28 mouse cellular contexts compared by ENCODE assay signal in genomic region chr8:91876161-91876560, GRCm38 (mm10).
DNase-seq lines count a peak whose midpoint lies in the region; ATAC-seq and TF ChIP-seq lines count a peak whose summit lies in the region.
"Had no signal": no experiment of that assay in that cellular context is flagged by ENCODE, and none has a peak within 500 bp of the region (broad histone marks: within the 10 kb centered on the region; RNA-seq: fewer than 3 reads in every experiment).

No protein-coding gene starts in this region.

- no peak for TF ChIP-seq CTCF in hindbrain, postnatal 0 days (IDR thresholded peaks at IDR 0.05; ENCODE audit: low read depth)

- H3K9me3 ChIP-seq in hindbrain, embryonic 11.5 days (ENCODE audit: control insufficient read depth, low read length): no peaks in the 10 kb centered on the region
- H3K9me3 ChIP-seq in hindbrain, postnatal 0 days (ENCODE audit: low read length): no peaks in the 10 kb centered on the region
- no peaks in the 10 kb centered on the region for H3K9me3 ChIP-seq in neural tube, embryonic 12.5 days
- H3K9me3 ChIP-seq: embryonic facial prominence, embryonic 13.5 days; kidney, embryonic 15.5 days; limb, embryonic 13.5 days; lung, embryonic 15.5 days had no signal

- no peak overlapping the region for H3K4me3 ChIP-seq in hindbrain, embryonic 11.5 days (ENCODE audit: low read depth, low read length)
- no peak overlapping the region for H3K4me3 ChIP-seq in hindbrain, postnatal 0 days (ENCODE audit: low read length)
- H3K4me3 ChIP-seq in neural tube, embryonic 12.5 days: no peak overlapping the region
- H3K4me3 ChIP-seq: embryonic facial prominence, embryonic 13.5 days; kidney, embryonic 15.5 days; layer of hippocampus, adult 2 months; limb, embryonic 13.5 days; lung, embryonic 15.5 days had no signal

- H3K27ac ChIP-seq in hindbrain, embryonic 11.5 days (ENCODE audit: low read depth, low read length): peak overlapping the region; percentile 7; the same call in 1 of the 2 replicates
- no peak overlapping the region for H3K27ac ChIP-seq in hindbrain, postnatal 0 days
- no peak overlapping the region for H3K27ac ChIP-seq in neural tube, embryonic 12.5 days
- H3K27ac ChIP-seq: embryonic facial prominence, embryonic 13.5 days; hindbrain, embryonic 14.5 days; kidney, embryonic 15.5 days; layer of hippocampus, adult 2 months; limb, embryonic 13.5 days; lung, embryonic 15.5 days had no signal

- ATAC-seq in hindbrain, embryonic 11.5 days (ENCODE audit: low FRiP score): 0 out of 2 replicates have a peak, but pooled peaks have one; percentile 9
- ATAC-seq in hindbrain, postnatal 0 days: no peak
- ATAC-seq in neural tube, embryonic 12.5 days (ENCODE audit: low FRiP score, low read depth): no peak
- no peak for ATAC-seq in inflammation-experienced regulatory T-cells, adult 6 months
- ATAC-seq: CD4-positive, CD25-positive, alpha-beta regulatory T cell, adult 4 months; midbrain, embryonic 16.5 days had no signal

- no peak overlapping the region for H3K4me2 ChIP-seq in hindbrain, embryonic 11.5 days (replicated peaks; ENCODE audit: low read depth, low read length)
- H3K4me2 ChIP-seq in hindbrain, postnatal 0 days (ENCODE audit: low read depth, low read length): no peak overlapping the region
- peak overlapping the region; percentile 17; the same call in 1 of the 2 replicates for H3K4me2 ChIP-seq in neural tube, embryonic 12.5 days (replicated peaks)
- H3K4me2 ChIP-seq: embryonic facial prominence, embryonic 13.5 days; hindbrain, embryonic 14.5 days; kidney, embryonic 15.5 days; limb, embryonic 13.5 days; liver, embryonic 11.5 days; lung, embryonic 15.5 days had no signal

- no peak overlapping the region for H3K9ac ChIP-seq in hindbrain, embryonic 11.5 days (ENCODE audit: low read depth, low read length)
- H3K9ac ChIP-seq in hindbrain, postnatal 0 days (replicated peaks; ENCODE audit: low read length): no peak overlapping the region
- no peak overlapping the region for H3K9ac ChIP-seq in neural tube, embryonic 12.5 days
- H3K9ac ChIP-seq: embryonic facial prominence, embryonic 13.5 days; hindbrain, embryonic 14.5 days; kidney, embryonic 15.5 days; limb, embryonic 13.5 days; lung, embryonic 15.5 days had no signal

- H3K36me3 ChIP-seq in hindbrain, embryonic 11.5 days (ENCODE audit: control insufficient read depth, insufficient read depth, low read length): no peaks in the 10 kb centered on the region
- no peaks in the 10 kb centered on the region for H3K36me3 ChIP-seq in hindbrain, postnatal 0 days (ENCODE audit: insufficient read depth, low read length)
- no peaks in the 10 kb centered on the region for H3K36me3 ChIP-seq in neural tube, embryonic 12.5 days
- H3K36me3 ChIP-seq: embryonic facial prominence, embryonic 13.5 days; kidney, embryonic 15.5 days; limb, embryonic 13.5 days; lung, embryonic 15.5 days had no signal

- whole genome bisulfite sequencing in hindbrain, embryonic 11.5 days: 28% methylated on average over 15 of the region's 15 CpGs
- WGBS in hindbrain, postnatal 0 days: 21% methylated on average over 15 of the region's 15 CpGs
- WGBS in neural tube, embryonic 12.5 days: 7% methylated on average over 15 of the region's 15 CpGs

- peak; percentile 54 for DNase-seq in hindbrain, embryonic 11.5 days (ENCODE audit: low spot score)
- no peak for DNase-seq in hindbrain, postnatal 0 days (ENCODE audit: low spot score)
- DNase-seq in embryo, embryonic 10 days (ENCODE audit: low spot score): peak; percentile 80
- DNase-seq in embryo, embryonic 9.5 days (ENCODE audit: extremely low spot score): peak; percentile 73
- no peak for DNase-seq in thymus, postnatal 10 days (ENCODE audit: low spot score in 2 of 2)
- no peak for DNase-seq in spleen, adult 12 weeks (ENCODE audit: low spot score)
- DNase-seq: adrenal gland, adult 8-10 months; cerebellum, adult 11 months; cerebellum, adult 9-10 months; gastrocnemius, postnatal 14 days; heart, postnatal 14 days; kidney, adult 18-20 months; kidney, postnatal 36 days; lung, postnatal 36 days; right cerebral cortex, adult 18-20 months; thymus, adult 2 months; thymus, postnatal 4 days had no signal

- H3K4me1 ChIP-seq in hindbrain, embryonic 11.5 days (replicated peaks; ENCODE audit: control insufficient read depth, insufficient read depth, low read length): peaks cover 13% of the 10 kb centered on the region
- peaks cover 7% of the 10 kb centered on the region; the same call in 1 of the 2 replicates for H3K4me1 ChIP-seq in hindbrain, postnatal 0 days (ENCODE audit: insufficient read depth, low read length)
- H3K4me1 ChIP-seq in neural tube, embryonic 12.5 days: peaks cover 31% of the 10 kb centered on the region

- no peaks in the 10 kb centered on the region for H3K27me3 ChIP-seq in hindbrain, embryonic 11.5 days (ENCODE audit: control insufficient read depth, insufficient read depth, low read length)
- no peaks in the 10 kb centered on the region for H3K27me3 ChIP-seq in hindbrain, postnatal 0 days (ENCODE audit: insufficient read depth, low read length)
- H3K27me3 ChIP-seq in neural tube, embryonic 12.5 days (replicated peaks): peaks cover 30% of the 10 kb centered on the region; the same call in 1 of the 2 replicates

Comparison
In these comparisons a context has a peak if more than half of its experiments do, and no peak if none do; other contexts are left out.
1. DNase-seq: peak in hindbrain, embryonic 11.5 days (single experiment), embryo, embryonic 10 days (single experiment) and embryo, embryonic 9.5 days (single experiment); none in hindbrain, postnatal 0 days (single experiment), thymus, postnatal 10 days (0 of 2) and spleen, adult 12 weeks (single experiment).